Mouse (Mus musculus) cortical plate, adult 2 months (tissue): ENCODE results near the gene Lasp1.

Source experiments
- CTCF ChIP-seq: fragments of 200-500 bp; IDR thresholded peaks from 2 replicates; pipeline ENCODE4 v1.5.1; 2011; ENCODE audit warnings: mild to moderate bottlenecking, control low read depth, low read length; ENCODE audit not compliant: insufficient read depth; ENCODE audit errors: extremely low read depth
- POLR2A ChIP-seq: fragments of 200-500 bp; IDR thresholded peaks from 2 replicates; pipeline ENCODE4 v1.6.1; 2011; ENCODE audit warnings: mild to moderate bottlenecking, low read length, control low read depth; ENCODE audit not compliant: insufficient read depth; ENCODE audit errors: extremely low read depth

- TF ChIP-seq CTCF, result no peak
- TF ChIP-seq POLR2A, result no peak
Measured at GRCm38 (mm10) chr11:97797369-97798082, 1.3 kb upstream of the Lasp1 start.
